Mouse (Mus musculus) E14TG2a.4 (cell line): Measurements from ENCODE around the gene 9230102O04Rik.

Experiments
- CTCF ChIP-seq: conservative IDR thresholded peaks from 2 replicates; pipeline ENCODE4 v1.5.1; 2014; ENCODE audit warnings: low read length
- POU5F1 ChIP-seq: IDR thresholded peaks from 2 replicates; pipeline ENCODE4 v1.6.1; 2014; ENCODE audit warnings: low read length, borderline replicate concordance

DNA sequence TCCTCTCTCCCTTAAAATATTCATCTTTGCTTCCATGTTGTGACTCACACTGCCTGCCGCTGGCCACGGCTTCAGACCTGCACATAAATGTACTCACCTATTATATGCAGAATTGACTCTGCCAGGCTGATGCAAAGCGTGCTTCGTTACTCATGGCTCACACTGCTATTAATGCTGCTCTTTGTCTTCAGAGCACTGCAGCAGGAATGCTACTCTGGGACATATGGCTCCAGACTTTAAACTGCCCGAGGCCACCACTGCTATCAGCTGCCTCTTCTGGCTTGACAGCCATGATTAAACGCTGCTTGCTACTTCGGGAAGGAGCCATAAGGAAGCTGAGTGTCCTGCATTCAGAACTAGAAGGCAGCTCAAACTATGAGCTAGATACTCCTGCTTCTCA, 54.1 kb downstream of the 9230102O04Rik start:
- TF ChIP-seq CTCF (no peak), POU5F1 (no peak)
